8 mouse cellular contexts compared by ENCODE assay signal in genomic region chr3:89278107-89278506, GRCm38 (mm10). TPM values are rescaled to one million over a fixed set of nuclear protein-coding genes. Genes with fewer than 3 reads are reported as not detected.
DNase-seq lines count a peak whose midpoint lies in the region; ATAC-seq and TF ChIP-seq lines count a peak whose summit lies in the region.

No protein-coding gene starts in this region.

- no peaks in the 10 kb centered on the region for H3K9me3 ChIP-seq in forebrain, embryonic 14.5 days (replicated peaks; ENCODE audit: control insufficient read depth, low read length)
- no peaks in the 10 kb centered on the region for H3K9me3 ChIP-seq in hindbrain, embryonic 15.5 days

- DNase-seq in gastrocnemius, postnatal 14 days: peak; percentile 40
- DNase-seq in gastrocnemius, postnatal 10 days: no peak
- no peak for DNase-seq in forebrain, embryonic 14.5 days (ENCODE audit: low spot score)
- peak; percentile 89 for DNase-seq in liver, adult 2 months (ENCODE audit: extremely low read depth, low read depth, low spot score)
- DNase-seq in skeletal muscle tissue, adult 2 months (ENCODE audit: low read depth, low spot score): peak; percentile 58
- DNase-seq in spleen, adult 12 weeks (ENCODE audit: low spot score): no peak
- no peak for DNase-seq in left cerebral cortex, postnatal 25 days (ENCODE audit: low spot score in 2 of 2)

- H3K4me3 ChIP-seq in forebrain, embryonic 14.5 days (ENCODE audit: low read depth, low read length): no peak overlapping the region
- H3K4me3 ChIP-seq in hindbrain, embryonic 15.5 days: peak overlapping the region; percentile 43
- H3K4me3 ChIP-seq in liver, adult 2 months (ENCODE audit: insufficient read depth, low read depth, low read length): peak overlapping the region; percentile 86

- H3K4me1 ChIP-seq in forebrain, embryonic 14.5 days (ENCODE audit: control insufficient read depth, insufficient read depth, low read length): peaks cover 15% of the 10 kb centered on the region
- peaks cover 40% of the 10 kb centered on the region for H3K4me1 ChIP-seq in hindbrain, embryonic 15.5 days (replicated peaks)
- H3K4me1 ChIP-seq in liver, adult 2 months (ENCODE audit: control insufficient read depth, insufficient read depth, low read length): peaks cover 24% of the 10 kb centered on the region

- TF ChIP-seq CTCF in liver, adult 2 months (IDR thresholded peaks at IDR 0.05; ENCODE audit: low read depth, low read length): no peak

- peak; percentile 83 for TF ChIP-seq POLR2A in liver, adult 2 months (IDR thresholded peaks at IDR 0.05; ENCODE audit: extremely low read depth, insufficient read depth, low read length)

- H3K79me2 ChIP-seq in liver, adult 2 months (ENCODE audit: control insufficient read depth, insufficient read depth, low read length): peaks cover 33% of the 10 kb centered on the region; the same call in 1 of the 2 replicates

- no peaks in the 10 kb centered on the region for H3K36me3 ChIP-seq in forebrain, embryonic 14.5 days (ENCODE audit: control insufficient read depth, insufficient read depth, low read length)
- no peaks in the 10 kb centered on the region for H3K36me3 ChIP-seq in hindbrain, embryonic 15.5 days
- peaks cover 20% of the 10 kb centered on the region for H3K36me3 ChIP-seq in liver, adult 2 months (ENCODE audit: control insufficient read depth, insufficient read depth, low read length)

- 87% methylated on average over 7 of the region's 7 CpGs for WGBS in forebrain, embryonic 14.5 days
- WGBS in hindbrain, embryonic 15.5 days: 75% methylated on average over 7 of the region's 7 CpGs
- WGBS in liver, adult 2 months: 7% methylated on average over 7 of the region's 7 CpGs

- peak overlapping the region; percentile 88; the same call in 1 of the 2 replicates for H3K4me2 ChIP-seq in forebrain, embryonic 14.5 days (ENCODE audit: low read length)
- peak overlapping the region; percentile 70 for H3K4me2 ChIP-seq in hindbrain, embryonic 15.5 days

- intact Hi-C loops in gastrocnemius, postnatal 14 days (cut with DNase I; ENCODE audit: low total_unique reads): no loop called here
- intact Hi-C loops in left cerebral cortex, postnatal 25 days (cut with DNase I): no loop called here

- H3K27ac ChIP-seq in forebrain, embryonic 14.5 days (ENCODE audit: low read depth, low read length): no peak overlapping the region
- H3K27ac ChIP-seq in hindbrain, embryonic 15.5 days (replicated peaks): 0 out of 2 replicates have a peak overlapping the region, but pooled peaks have one; percentile 18
- H3K27ac ChIP-seq in liver, adult 2 months (replicated peaks; ENCODE audit: insufficient read depth, low read depth, low read length): peak overlapping the region; percentile 92

- H3K9ac ChIP-seq in forebrain, embryonic 14.5 days (ENCODE audit: low read length): no peak overlapping the region
- H3K9ac ChIP-seq in hindbrain, embryonic 15.5 days: no peak overlapping the region
- H3K9ac ChIP-seq in liver, adult 2 months (ENCODE audit: low read depth, low read length): peak overlapping the region; percentile 84

- 0 out of 2 replicates have a peak, but pooled peaks cover 13% of the 10 kb centered on the region for H3K27me3 ChIP-seq in forebrain, embryonic 14.5 days (replicated peaks; ENCODE audit: control insufficient read depth, insufficient read depth, low read length)
- peaks cover 25% of the 10 kb centered on the region for H3K27me3 ChIP-seq in hindbrain, embryonic 15.5 days
- H3K27me3 ChIP-seq in liver, adult 2 months (ENCODE audit: control insufficient read depth, insufficient read depth, low read length): no peaks in the 10 kb centered on the region

- ATAC-seq in forebrain, embryonic 14.5 days: no peak
- ATAC-seq in hindbrain, embryonic 15.5 days (ENCODE audit: low FRiP score, low read depth): no peak

RNA-seq across cellular contexts. Expression of gene Efna1, which starts 2.8 kb away (rescaled TPM):
- 10 to 100 TPM; 20.7 to 22.1 TPM for total RNA-seq in gastrocnemius, postnatal 14 days (2021)
- 10 to 100 TPM; 21.1 to 26.3 TPM for total RNA-seq in gastrocnemius, postnatal 10 days (2021)
- 10.5 and 11.6 TPM in 2 replicates for polyA plus RNA-seq in forebrain, embryonic 14.5 days (2014; fragmentation: Nextera tagmentation; extraction: Ambion mirVana)
- 8.9 and 9.1 TPM in 2 replicates for polyA plus RNA-seq in hindbrain, embryonic 15.5 days (2015; fragmentation: Nextera tagmentation; extraction: Ambion mirVana)
- total RNA-seq in liver, adult 2 months (2014; rRNA removed): 22.1 and 35.2 TPM in 2 replicates
- polyA plus RNA-seq in liver, adult 2 months (2012; rRNA removed): 73.1 and 73.4 TPM in 2 replicates
- total RNA-seq in left cerebral cortex, postnatal 25 days (2021): 1 to 10 TPM; 4.1 to 5.2 TPM

RNA-seq across cellular contexts. Expression of gene Slc50a1, which starts 7.7 kb away (rescaled TPM):
- 10 to 100 TPM; 14.2 to 14.6 TPM for total RNA-seq in gastrocnemius, postnatal 14 days (2021)
- total RNA-seq in gastrocnemius, postnatal 10 days (2021): 10 to 100 TPM; 19.0 to 28.7 TPM
- 32.4 and 38.4 TPM in 2 replicates for polyA plus RNA-seq in forebrain, embryonic 14.5 days (2014; fragmentation: Nextera tagmentation; extraction: Ambion mirVana)
- 36.2 and 38.5 TPM in 2 replicates for polyA plus RNA-seq in hindbrain, embryonic 15.5 days (2015; fragmentation: Nextera tagmentation; extraction: Ambion mirVana)
- 6.4 and 7.0 TPM in 2 replicates for total RNA-seq in liver, adult 2 months (2014; rRNA removed)
- polyA plus RNA-seq in liver, adult 2 months (2012; rRNA removed): 36.3 and 41.2 TPM in 2 replicates
- total RNA-seq in left cerebral cortex, postnatal 25 days (2021): 10 to 100 TPM; 32.1 to 37.4 TPM

RNA-seq across cellular contexts. Expression of gene Dpm3, which starts 18.9 kb away (rescaled TPM):
- total RNA-seq in gastrocnemius, postnatal 14 days (2021): 10 to 100 TPM; 32.5 to 37.3 TPM
- total RNA-seq in gastrocnemius, postnatal 10 days (2021): 10 to 100 TPM; 47.4 to 54.9 TPM
- 91.5 and 112 TPM in 2 replicates for polyA plus RNA-seq in forebrain, embryonic 14.5 days (2014; fragmentation: Nextera tagmentation; extraction: Ambion mirVana)
- polyA plus RNA-seq in hindbrain, embryonic 15.5 days (2015; fragmentation: Nextera tagmentation; extraction: Ambion mirVana): 80.0 and 88.4 TPM in 2 replicates
- total RNA-seq in liver, adult 2 months (2014; rRNA removed): 102 and 131 TPM in 2 replicates
- polyA plus RNA-seq in liver, adult 2 months (2012; rRNA removed): 243 and 245 TPM in 2 replicates
- total RNA-seq in left cerebral cortex, postnatal 25 days (2021): 10 to 100 TPM; 47.8 to 48.1 TPM

RNA-seq across cellular contexts. Expression of gene Trim46, which starts 32.0 kb away (rescaled TPM):
- total RNA-seq in gastrocnemius, postnatal 14 days (2021): under 1 TPM; 0.16 to 0.39 TPM
- total RNA-seq in gastrocnemius, postnatal 10 days (2021): under 1 TPM; 0.70 to 0.86 TPM
- 34.0 and 50.3 TPM in 2 replicates for polyA plus RNA-seq in forebrain, embryonic 14.5 days (2014; fragmentation: Nextera tagmentation; extraction: Ambion mirVana)
- 71.3 and 81.6 TPM in 2 replicates for polyA plus RNA-seq in hindbrain, embryonic 15.5 days (2015; fragmentation: Nextera tagmentation; extraction: Ambion mirVana)
- 0.07 and 0.18 TPM in 2 replicates for total RNA-seq in liver, adult 2 months (2014; rRNA removed)
- polyA plus RNA-seq in liver, adult 2 months (2012; rRNA removed): 0.16 and 0.25 TPM in 2 replicates
- total RNA-seq in left cerebral cortex, postnatal 25 days (2021): 10 to 100 TPM; 89.8 to 94.3 TPM

RNA-seq across cellular contexts. Expression of gene Krtcap2, which starts 32.3 kb away (rescaled TPM):
- 10 to 100 TPM; 74.0 to 85.6 TPM for total RNA-seq in gastrocnemius, postnatal 14 days (2021)
- total RNA-seq in gastrocnemius, postnatal 10 days (2021): 10 to 100 TPM; 78.1 to 93.1 TPM
- polyA plus RNA-seq in forebrain, embryonic 14.5 days (2014; fragmentation: Nextera tagmentation; extraction: Ambion mirVana): 197 and 234 TPM in 2 replicates
- polyA plus RNA-seq in hindbrain, embryonic 15.5 days (2015; fragmentation: Nextera tagmentation; extraction: Ambion mirVana): 196 and 211 TPM in 2 replicates
- 45.1 and 60.3 TPM in 2 replicates for total RNA-seq in liver, adult 2 months (2014; rRNA removed)
- polyA plus RNA-seq in liver, adult 2 months (2012; rRNA removed): 157 and 197 TPM in 2 replicates
- total RNA-seq in left cerebral cortex, postnatal 25 days (2021): 10 to 100 TPM; 69.2 to 69.4 TPM

Comparison
In these comparisons a context has a peak if more than half of its experiments do, and no peak if none do; other contexts are left out.
1. DNase-seq: peak in gastrocnemius, postnatal 14 days (single experiment), liver, adult 2 months (single experiment) and skeletal muscle tissue, adult 2 months (single experiment); none in gastrocnemius, postnatal 10 days (single experiment), forebrain, embryonic 14.5 days (single experiment), spleen, adult 12 weeks (single experiment) and left cerebral cortex, postnatal 25 days (0 of 2).